Mouse (Mus musculus): ENCODE measurements around the gene Cldn12.

The Cldn12 gene

DNA sequence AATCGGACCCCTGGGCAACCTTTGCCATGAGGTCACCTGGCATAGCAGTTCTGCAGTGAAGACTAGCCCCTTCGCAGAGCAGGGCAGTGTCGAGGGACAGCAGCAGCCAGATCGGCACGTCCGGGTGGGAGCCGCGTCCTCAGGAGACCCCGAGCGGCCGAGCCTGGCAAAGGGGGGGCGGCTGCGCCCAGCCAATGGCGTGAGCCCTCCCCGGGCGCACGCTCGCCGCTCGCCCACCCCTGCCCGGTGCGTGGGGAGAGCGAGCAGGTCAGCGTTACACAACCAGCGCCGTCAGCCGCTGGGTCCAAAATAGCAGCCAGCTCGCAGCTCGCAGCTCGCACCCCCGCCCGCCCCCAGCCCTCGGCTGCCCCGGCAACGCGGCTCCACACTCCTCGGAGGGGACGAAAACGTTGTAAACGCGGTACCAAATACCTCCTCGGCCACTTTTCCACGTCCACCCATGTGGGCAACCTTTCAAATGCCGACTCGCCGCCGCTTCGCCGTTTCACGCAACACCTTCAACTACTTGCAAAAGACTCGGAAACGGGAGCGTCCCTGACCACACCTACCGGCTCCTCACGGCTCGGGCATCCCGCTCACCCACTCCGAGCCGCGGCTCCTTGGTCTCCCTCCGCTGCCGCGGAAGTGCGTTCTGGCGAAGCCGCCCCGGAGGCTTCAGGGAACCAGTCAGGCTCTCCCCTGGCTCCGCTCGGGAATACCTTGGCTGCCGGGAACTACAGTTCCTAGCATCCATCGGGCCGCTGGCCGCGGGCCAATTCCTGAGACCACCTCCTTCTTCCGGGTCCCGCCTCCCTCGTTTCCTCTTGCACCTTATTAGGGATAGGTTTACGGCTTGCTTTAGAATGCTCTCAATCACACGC lies at the start of gene Cldn12:
TSS of gene Cldn12 (minus strand) at position 763 of the 881 bp plus-strand sequence.
- CTCF ChIA-PET, result no interaction called here

GRCm38 (mm10) chr5:5562435-5562834 lies 47.7 kb upstream of the Cldn12 start:
- ChIA-PET POLR2A (no interaction called here), CTCF (interaction anchor here in 1 of 4 experiments (0.6 kb wide), 1 partner anchor 9 kb away, joined by 3 read pairs; no protein-coding TSS in a partner anchor)

More for the DNA sequence above, at the start of gene Cldn12:
- POLR2A ChIA-PET, result interaction anchor here in 2 of 4 experiments (1.0 to 1.1 kb wide), 2 partner anchors 10 kb away, joined by 5 to 6 read pairs; no protein-coding TSS in a partner anchor

- ChIA-PET POLR2A (interaction anchor here in 2 of 4 experiments (0.7 to 2.8 kb wide), 4 partner anchors 10 to 133 kb away, joined by 3 to 18 read pairs (median 4); partner anchors contain the start of gene Steap2 (in 2 of the 2)), CTCF (no interaction called here)
Observed at GRCm38 (mm10) chr5:5561041-5561706, 46.4 kb upstream of the Cldn12 start.

DNA sequence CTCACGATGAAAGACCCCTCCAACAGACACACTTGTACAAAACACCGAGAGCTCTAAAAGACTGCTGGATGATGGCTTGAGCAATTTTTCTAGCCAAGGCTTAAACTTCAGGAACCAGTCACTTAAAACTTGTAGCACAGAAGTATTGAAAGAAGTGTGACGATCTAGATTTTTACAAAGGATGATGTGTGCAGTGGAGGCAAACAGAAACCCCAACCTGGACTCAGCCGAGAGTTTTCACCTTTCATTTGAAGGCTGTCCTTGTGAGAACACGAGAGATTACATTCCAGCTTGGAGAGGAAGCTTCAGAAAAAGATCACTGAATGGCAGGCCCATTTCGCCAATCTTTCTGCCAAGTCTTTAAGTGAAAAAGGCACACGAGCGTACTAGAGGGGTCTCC lies 45.0 kb upstream of the Cldn12 start:
- POLR2A ChIA-PET, result interaction anchor here (0.7 to 2.9 kb wide), 32 partner anchors 9 to 802 kb away, joined by 3 to 18 read pairs (median 4); partner anchors contain the start of genes Steap1 (in 2 of the 4), Fzd1 (in 1 of the 4), Gm8773 (in 1 of the 4) and Steap2 (in 1 of the 4)
- CTCF ChIA-PET, result interaction anchor here in 2 of 4 experiments (0.6 to 1.8 kb wide), 3 partner anchors 51 to 1297 kb away, joined by 3 to 6 read pairs (median 3); partner anchors contain the start of gene Steap1 (in 1 of the 2)

GRCm38 (mm10) chr5:5559079-5559740 lies 44.5 kb upstream of the Cldn12 start, which contains the start of gene Gtpbp10:
Gene Gtpbp10 (minus strand): TSS chr5:5559538.
- ChIA-PET POLR2A (interaction anchor here (0.7 to 2.9 kb wide), 33 partner anchors 9 to 801 kb away, joined by 3 to 18 read pairs (median 4); partner anchors contain the start of genes Steap1 (in 2 of the 4), Cfap69 (in 1 of the 4), Fzd1 (in 1 of the 4) and Gm8773 (in 1 of the 4)), CTCF (interaction anchor here in 2 of 4 experiments (0.6 to 1.8 kb wide), 5 partner anchors 29 to 1296 kb away, joined by 3 to 6 read pairs (median 3); partner anchors contain the start of gene Steap1 (in 1 of the 2))

- ChIA-PET POLR2A (no interaction called here), CTCF (no interaction called here)
Observed at GRCm38 (mm10) chr5:5551110-5551509, 36.4 kb upstream of the Cldn12 start.

- CTCF ChIA-PET, result interaction anchor here in 1 of 4 experiments (0.6 kb wide), 1 partner anchor 48 kb away, joined by 3 read pairs; no protein-coding TSS in a partner anchor
- POLR2A ChIA-PET, result interaction anchor here in 3 of 4 experiments (1.2 to 1.6 kb wide), 3 partner anchors 12 to 19 kb away, joined by 3 to 4 read pairs (median 4); partner anchors contain the start of gene Gtpbp10 (in 2 of the 3)
Observed at GRCm38 (mm10) chr5:5540385-5540784, 25.6 kb upstream of the Cldn12 start.

DNA sequence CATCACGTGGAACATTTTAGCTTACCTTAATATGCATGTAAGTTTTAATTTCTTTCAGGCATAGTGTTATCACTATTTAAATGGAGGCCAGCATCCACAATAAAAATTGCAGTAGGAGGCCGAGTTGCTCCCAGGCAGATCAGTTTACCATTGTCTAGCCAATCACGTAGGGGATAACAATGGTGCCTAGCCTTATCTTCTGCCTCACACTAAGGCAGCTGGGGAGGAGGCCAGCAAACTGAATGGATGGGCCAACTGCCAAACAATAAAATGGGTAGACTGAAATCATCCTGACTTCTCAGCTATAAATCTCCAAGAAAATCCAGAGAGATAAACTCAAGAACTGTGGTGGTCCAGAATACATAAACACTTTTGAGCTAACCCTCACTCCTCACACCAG lies 25.0 kb upstream of the Cldn12 start:
- ChIA-PET CTCF (no interaction called here), POLR2A (interaction anchor here in 3 of 4 experiments (1.2 to 1.6 kb wide), 3 partner anchors 13 to 19 kb away, joined by 3 to 4 read pairs (median 4); partner anchors contain the start of gene Gtpbp10 (in 2 of the 3))

GRCm38 (mm10) chr5:5536131-5536530 lies 21.4 kb upstream of the Cldn12 start:
- ChIA-PET CTCF (interaction anchor here in 1 of 4 experiments (0.6 kb wide), 1 partner anchor 288 kb away, joined by 4 read pairs; no protein-coding TSS in a partner anchor), POLR2A (interaction anchor here in 2 of 4 experiments (0.7 to 1.8 kb wide), 2 partner anchors 23 to 212 kb away, joined by 3 to 5 read pairs; partner anchors contain the start of gene Gtpbp10 (in 1 of the 2))

- ChIA-PET CTCF (no interaction called here), POLR2A (no interaction called here)
Observed at GRCm38 (mm10) chr5:5533656-5534420, 19.1 kb upstream of the Cldn12 start.

- POLR2A ChIA-PET, result no interaction called here
- CTCF ChIA-PET, result no interaction called here
Observed at GRCm38 (mm10) chr5:5515411-5515810, 653 bp upstream of the Cldn12 start.

- ChIA-PET CTCF (no interaction called here), POLR2A (interaction anchor here in 1 of 4 experiments (1.4 kb wide), 1 partner anchor 47 kb away, joined by 4 read pairs; no protein-coding TSS in a partner anchor)
Observed at GRCm38 (mm10) chr5:5511401-5511800, 3.4 kb downstream of the Cldn12 start.

GRCm38 (mm10) chr5:5510989-5511388 lies 3.8 kb downstream of the Cldn12 start:
- POLR2A ChIA-PET, result no interaction called here
- CTCF ChIA-PET, result no interaction called here

- CTCF ChIA-PET, result no interaction called here
Observed at GRCm38 (mm10) chr5:5510304-5510887, 4.4 kb downstream of the Cldn12 start.

GRCm38 (mm10) chr5:5508231-5508630 lies 6.5 kb downstream of the Cldn12 start:
- CTCF ChIA-PET, result interaction anchor here in 3 of 4 experiments (0.6 to 1.5 kb wide), 5 partner anchors 51 to 242 kb away, joined by 3 to 12 read pairs (median 3); partner anchors contain the start of genes Gtpbp10 (in 1 of the 3) and Steap1 (in 1 of the 3)
- POLR2A ChIA-PET, result interaction anchor here in 3 of 4 experiments (0.6 to 1.3 kb wide), 4 partner anchors 38 to 241 kb away, joined by 3 to 5 read pairs (median 4); partner anchors contain the start of genes Steap1 (in 2 of the 3) and Gtpbp10 (in 1 of the 3)

More at GRCm38 (mm10) chr5:5510304-5510887, 4.4 kb downstream of the Cldn12 start:
- POLR2A ChIA-PET, result no interaction called here

- CTCF ChIA-PET, result interaction anchor here in 3 of 4 experiments (0.9 to 1.5 kb wide), 3 partner anchors 242 kb away, joined by 3 to 12 read pairs (median 3); partner anchors contain the start of gene Steap1 (in 1 of the 3)
- POLR2A ChIA-PET, result interaction anchor here in 1 of 4 experiments (0.8 kb wide), 1 partner anchor 242 kb away, joined by 3 read pairs; the partner anchor contains the start of gene Steap1
Observed at GRCm38 (mm10) chr5:5507701-5508225, 7.0 kb downstream of the Cldn12 start.
